Mouse (Mus musculus) spleen, adult 2 months (tissue): ENCODE results near the gene Atg5. TPM values are rescaled to one million over a fixed set of nuclear protein-coding genes. Genes with fewer than 3 reads are reported as not detected.

ENCODE experiments used
- DNase-seq, 2 experiments: peaks; one replicate each; pipeline versions ENCODE4 v3.0.0 to v3.0.0-alpha.2; 2012 to 2021; ENCODE audit warnings: low spot score in 2 of 2, low read depth in 1 of 2
- H3K27ac ChIP-seq: fragments of 200-500 bp; 2 replicates; pipeline ENCODE4 v1.5.1; 2012; ENCODE audit warnings: low read length, inconsistent platforms; ENCODE audit not compliant: insufficient read depth
- H3K27me3 ChIP-seq: fragments of 200-500 bp; 2 replicates; pipeline ENCODE4 v1.6.1; 2012; ENCODE audit warnings: mild to moderate bottlenecking, moderate library complexity, low read length, inconsistent platforms; ENCODE audit not compliant: control insufficient read depth, insufficient read depth
- H3K36me3 ChIP-seq: fragments of 200-500 bp; 2 replicates; pipeline ENCODE4 v1.6.1; 2012; ENCODE audit warnings: mild to moderate bottlenecking, low read length, inconsistent platforms; ENCODE audit not compliant: control insufficient read depth, insufficient read depth
- H3K4me1 ChIP-seq: fragments of 200-500 bp; 2 replicates; pipeline ENCODE4 v1.6.1; 2011; ENCODE audit warnings: inconsistent platforms; ENCODE audit not compliant: control insufficient read depth, insufficient read depth, insufficient read length
- H3K4me3 ChIP-seq: fragments of 200-500 bp; 2 replicates; pipeline ENCODE4 v1.5.1; 2011; ENCODE audit warnings: mild to moderate bottlenecking, inconsistent platforms; ENCODE audit not compliant: insufficient read depth, insufficient read length; ENCODE audit errors: extremely low read depth
- CTCF ChIP-seq: fragments of 200-500 bp; IDR thresholded peaks from 2 replicates; pipeline ENCODE4 v1.5.1; 2011; ENCODE audit warnings: mild to moderate bottlenecking, inconsistent platforms; ENCODE audit not compliant: insufficient read depth, insufficient read length, insufficient replicate concordance; ENCODE audit errors: extremely low read depth
- POLR2A ChIP-seq: fragments of 200-500 bp; IDR thresholded peaks from 2 replicates; pipeline ENCODE4 v1.6.1; 2011; ENCODE audit warnings: low read depth, low read length, inconsistent platforms
- WGBS: fragments of 180-500 bp; shearing (Covaris S2); methylation state at CpG from one replicate; pipeline ENCODE4 v1.1.7; 2018; 5-methylcytosine and 5-hydroxymethylcytosine counted together
- polyA plus RNA-seq: library from polyadenylated mRNA; depleted of rRNA; stranded (reverse); fragments of >200 nt; gene quantifications from 2 replicates; pipeline ENCODE4 v1.2.3, GENCODE M21; 2012

The Atg5 gene
- polyA plus RNA-seq, 1 experiment = 5.0 TPM

- Histone ChIP-seq H3K4me1 (peaks cover 6% of the 10 kb centered on the region; the same call in 1 of the 2 replicates), H3K27ac (no peak overlapping the region), H3K4me3 (no peak overlapping the region), H3K36me3 (no peaks in the 10 kb centered on the region), H3K27me3 (no peaks in the 10 kb centered on the region)
- no peak for TF ChIP-seq POLR2A
- TF ChIP-seq CTCF = no peak
- DNase-seq = no peak
Observed at GRCm38 (mm10) chr10:44266561-44266960, 1.6 kb upstream of the Atg5 start.

- no peak for DNase-seq
- 5% methylated on average over 11 of the region's 11 CpGs for WGBS
Observed at GRCm38 (mm10) chr10:44267426-44268142, 574 bp upstream of the Atg5 start.

GRCm38 (mm10) chr10:44269211-44269610 lies 1.1 kb downstream of the Atg5 start:
- no peak for DNase-seq
- Histone ChIP-seq H3K4me3 (no peak overlapping the region), H3K4me1 (peaks cover 6% of the 10 kb centered on the region; the same call in 1 of the 2 replicates), H3K27ac (no peak overlapping the region), H3K27me3 (no peaks in the 10 kb centered on the region), H3K36me3 (no peaks in the 10 kb centered on the region)
- 64% methylated on average over 2 of the region's 2 CpGs for WGBS
- TF ChIP-seq POLR2A = no peak
- TF ChIP-seq CTCF = no peak

More at GRCm38 (mm10) chr10:44267426-44268142, 574 bp upstream of the Atg5 start:
- Histone ChIP-seq H3K27me3 (no peaks in the 10 kb centered on the region), H3K4me3 (peak overlapping the region; percentile 93), H3K36me3 (no peaks in the 10 kb centered on the region), H3K4me1 (peaks cover 6% of the 10 kb centered on the region; the same call in 1 of the 2 replicates), H3K27ac (peak overlapping the region; percentile 36)
- TF ChIP-seq CTCF = no peak

- H3K27me3 ChIP-seq = no peaks in the 10 kb centered on the region
- 12% methylated on average over 1 of the region's 1 CpGs for WGBS
- peaks cover 6% of the 10 kb centered on the region; the same call in 1 of the 2 replicates for H3K4me1 ChIP-seq
- peaks cover 9% of the 10 kb centered on the region for H3K36me3 ChIP-seq
- TF ChIP-seq POLR2A (no peak), CTCF (no peak)
- no peak overlapping the region for H3K4me3 ChIP-seq
- no peak overlapping the region for H3K27ac ChIP-seq
- no peak for DNase-seq
Observed at GRCm38 (mm10) chr10:44282323-44282722, 14.2 kb downstream of the Atg5 start.

GRCm38 (mm10) chr10:44285106-44285505 lies 16.9 kb downstream of the Atg5 start:
- no peak for DNase-seq
- Histone ChIP-seq H3K36me3 (peaks cover 17% of the 10 kb centered on the region), H3K4me1 (peaks cover 6% of the 10 kb centered on the region; the same call in 1 of the 2 replicates), H3K27ac (no peak overlapping the region), H3K27me3 (no peaks in the 10 kb centered on the region), H3K4me3 (no peak overlapping the region)
- TF ChIP-seq CTCF = no peak
- TF ChIP-seq POLR2A = no peak
- WGBS = 71% methylated on average over 1 of the region's 1 CpGs

- no peak for TF ChIP-seq CTCF
- TF ChIP-seq POLR2A = no peak
- WGBS = 68% methylated on average over 4 of the region's 4 CpGs
- DNase-seq = no peak
- Histone ChIP-seq H3K36me3 (peaks cover 19% of the 10 kb centered on the region), H3K4me1 (peaks cover 6% of the 10 kb centered on the region; the same call in 1 of the 2 replicates), H3K27ac (no peak overlapping the region), H3K4me3 (no peak overlapping the region), H3K27me3 (no peaks in the 10 kb centered on the region)
Observed at GRCm38 (mm10) chr10:44285935-44286334, 17.8 kb downstream of the Atg5 start.

- WGBS = 91% methylated on average over 2 of the region's 2 CpGs
- Histone ChIP-seq H3K27me3 (no peaks in the 10 kb centered on the region), H3K36me3 (peaks cover 19% of the 10 kb centered on the region), H3K4me3 (no peak overlapping the region), H3K27ac (no peak overlapping the region), H3K4me1 (no peaks in the 10 kb centered on the region)
- no peak for TF ChIP-seq POLR2A
- no peak for TF ChIP-seq CTCF
- DNase-seq = no peak
Observed at GRCm38 (mm10) chr10:44290876-44291275, 22.7 kb downstream of the Atg5 start.
